Mouse (Mus musculus) ES-E14 (cell line): ENCODE measurements at regions not wholly inside any gene's neighbourhood (a gene's known extent, or its start where the extent isn't known, plus 50 kb on each side); places are given as distances from the start of the nearest gene placed in this dataset.

Experiments used
- DNase-seq: peaks from one replicate; pipeline ENCODE4 v3.0.0-alpha.2; 2013; ENCODE audit warnings: low read depth, low spot score
- H3K27ac ChIP-seq: 2 replicates; pipeline ENCODE4 v1.5.1; 2012; ENCODE audit warnings: low read depth, mild to moderate bottlenecking, low read length, moderate library complexity, mixed read lengths; ENCODE audit not compliant: poor library complexity, insufficient read depth, severe bottlenecking
- H3K36me3 ChIP-seq: 2 replicates; pipeline ENCODE4 v1.6.1; 2012; ENCODE audit warnings: mild to moderate bottlenecking, low read length, moderate library complexity, mixed read lengths; ENCODE audit not compliant: control insufficient read depth, poor library complexity, insufficient read depth, severe bottlenecking
- H3K4me1 ChIP-seq, 2 experiments: fragments of 150-350 bp in 1 of 2; sonication (generic) in 1 of 2; 2 replicates each; pipeline ENCODE4 v1.6.1; 2012; ENCODE audit warnings: low read length in 2 of 2, mild to moderate bottlenecking in 1 of 2, mixed read lengths in 1 of 2; ENCODE audit not compliant: control insufficient read depth in 2 of 2, insufficient read depth in 2 of 2, poor library complexity in 1 of 2
- H3K4me3 ChIP-seq, 2 experiments: fragments of 150-350 bp in 1 of 2; sonication (generic) in 1 of 2; 2 replicates each; pipeline ENCODE4 v1.5.1; 2012; ENCODE audit warnings: low read length in 2 of 2, low read depth in 1 of 2, mild to moderate bottlenecking in 1 of 2, mixed read lengths in 1 of 2; ENCODE audit not compliant: insufficient read depth in 1 of 2, poor library complexity in 1 of 2, severe bottlenecking in 1 of 2
- H3K9ac ChIP-seq: 2 replicates; pipeline ENCODE4 v1.6.1; 2012; ENCODE audit warnings: low read depth, mild to moderate bottlenecking, low read length, mixed read lengths; ENCODE audit not compliant: poor library complexity, insufficient read depth, severe bottlenecking
- H3K9me3 ChIP-seq: fragments of 150-350 bp; sonication (generic); 2 replicates; pipeline ENCODE4 v1.6.1; 2012; ENCODE audit warnings: low read depth, mild to moderate bottlenecking, low read length; ENCODE audit not compliant: control insufficient read depth, insufficient read depth
- CHD2 ChIP-seq: IDR thresholded peaks from 2 replicates; pipeline ENCODE4 v1.6.1; 2014; ENCODE audit warnings: mild to moderate bottlenecking, low read depth, low read length, inconsistent platforms
- HCFC1 ChIP-seq: IDR thresholded peaks from 2 replicates; pipeline ENCODE4 v1.6.1; 2012; ENCODE audit warnings: low read length, inconsistent platforms, borderline replicate concordance; ENCODE audit not compliant: insufficient read depth
- MAFK ChIP-seq: IDR thresholded peaks from 2 replicates; pipeline ENCODE4 v1.6.1; 2014; ENCODE audit warnings: mild to moderate bottlenecking, low read depth, low read length, inconsistent platforms; ENCODE audit not compliant: insufficient read depth
- ZC3H11A ChIP-seq: IDR thresholded peaks from 2 replicates; pipeline ENCODE4 v1.6.1; 2012; ENCODE audit warnings: low read depth, mild to moderate bottlenecking, inconsistent platforms, low read length, borderline replicate concordance
- ZNF384 ChIP-seq: IDR thresholded peaks from 2 replicates; pipeline ENCODE4 v1.6.1; 2012; ENCODE audit warnings: low read depth, low read length, inconsistent platforms
- in situ Hi-C, 2 experiments: fragments of 600-800 bp; cut with MboI; formaldehyde crosslinking; loops; one replicate each; pipeline ENCODE4 v1.15.1; 2025; ENCODE audit warnings: low sequenced_read_pairs in 2 of 2, inconsistent platforms in 1 of 2; ENCODE audit not compliant: unreplicated experiment in 2 of 2

- Histone ChIP-seq H3K27ac (no peak overlapping the region), H3K9ac (no peak overlapping the region), H3K4me3 (no peak overlapping the region), H3K36me3 (no peaks in the 10 kb centered on the region), H3K4me1 (no peaks in the 10 kb centered on the region), H3K9me3 (no peaks in the 10 kb centered on the region)
- no peak for DNase-seq
- TF ChIP-seq HCFC1: no peak
- no peak for TF ChIP-seq ZC3H11A
- TF ChIP-seq ZNF384: no peak
- TF ChIP-seq MAFK: no peak
- TF ChIP-seq CHD2: no peak
- in situ Hi-C loops: no loop called here
Measured at GRCm38 (mm10) chr1:73233041-73233440, 217.3 kb upstream of the Tnp1 start.

- no peak for DNase-seq
- TF ChIP-seq MAFK (no peak), ZNF384 (no peak), CHD2 (no peak), ZC3H11A (no peak), HCFC1 (no peak)
- in situ Hi-C loops: no loop called here
Measured at GRCm38 (mm10) chr1:73230611-73231010, 214.9 kb upstream of the Tnp1 start.

GRCm38 (mm10) chr1:73227246-73227645, 211.5 kb upstream of the Tnp1 start:
- no peak overlapping the region for H3K9ac ChIP-seq
- TF ChIP-seq ZNF384: no peak
- DNase-seq: no peak
- H3K9me3 ChIP-seq: no peaks in the 10 kb centered on the region
- in situ Hi-C loops: no loop called here
- H3K4me3 ChIP-seq: no peak overlapping the region
- H3K4me1 ChIP-seq: no peaks in the 10 kb centered on the region
- H3K36me3 ChIP-seq: no peaks in the 10 kb centered on the region
- H3K27ac ChIP-seq: no peak overlapping the region

More at GRCm38 (mm10) chr1:73230611-73231010, 214.9 kb upstream of the Tnp1 start:
- Histone ChIP-seq H3K4me3 (no peak overlapping the region), H3K36me3 (no peaks in the 10 kb centered on the region), H3K4me1 (no peaks in the 10 kb centered on the region), H3K27ac (no peak overlapping the region), H3K9ac (no peak overlapping the region), H3K9me3 (no peaks in the 10 kb centered on the region)

GRCm38 (mm10) chr1:73221863-73222262, 206.2 kb upstream of the Tnp1 start:
- Histone ChIP-seq H3K4me1 (no peaks in the 10 kb centered on the region), H3K9me3 (no peaks in the 10 kb centered on the region), H3K9ac (no peak overlapping the region), H3K4me3 (no peak overlapping the region), H3K36me3 (no peaks in the 10 kb centered on the region), H3K27ac (no peak overlapping the region)
- TF ChIP-seq ZNF384: no peak
- no peak for TF ChIP-seq HCFC1
- TF ChIP-seq ZC3H11A: no peak
- TF ChIP-seq MAFK: no peak
- TF ChIP-seq CHD2: no peak
- no peak for DNase-seq
- in situ Hi-C loops: no loop called here

- Histone ChIP-seq H3K9ac (no peak overlapping the region), H3K4me1 (no peaks in the 10 kb centered on the region), H3K36me3 (no peaks in the 10 kb centered on the region), H3K4me3 (no peak overlapping the region), H3K9me3 (no peaks in the 10 kb centered on the region), H3K27ac (no peak overlapping the region)
- DNase-seq: no peak
- in situ Hi-C loops: no loop called here
- TF ChIP-seq CHD2 (no peak), MAFK (no peak), ZC3H11A (no peak)
Measured at GRCm38 (mm10) chr1:73214305-73214946, 198.7 kb upstream of the Tnp1 start.
